32 mouse cellular contexts compared by ENCODE assay signal in the genomic region with DNA sequence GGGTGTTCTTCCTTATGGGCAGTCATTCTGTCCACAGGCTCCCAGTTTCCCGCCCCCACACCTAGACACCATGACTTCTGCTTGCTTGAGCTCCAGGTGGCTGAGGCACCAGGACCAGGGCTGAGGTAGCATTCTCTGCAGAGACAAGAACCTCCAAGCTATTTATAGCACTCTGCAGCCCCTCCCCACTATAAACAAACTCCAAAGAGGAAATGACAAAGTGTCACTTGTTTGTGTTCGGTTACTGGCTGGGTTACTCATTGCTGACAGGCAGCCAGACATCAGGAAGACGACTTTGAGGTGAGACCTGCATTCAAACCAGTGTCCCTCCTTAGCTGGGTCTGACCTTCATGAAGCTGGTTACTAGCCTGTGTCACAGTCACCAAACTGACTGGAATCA. TPM values are rescaled to one million over a fixed set of nuclear protein-coding genes. Genes with fewer than 3 reads are reported as not detected.
DNase-seq lines count a peak whose midpoint lies in the region; ATAC-seq and TF ChIP-seq lines count a peak whose summit lies in the region.
"Had no signal": no experiment of that assay in that cellular context is flagged by ENCODE, and none has a peak within 500 bp of the region (broad histone marks: within the 10 kb centered on the region; RNA-seq: fewer than 3 reads in every experiment).

No protein-coding gene starts in this region.

- H3K9me3 ChIP-seq in heart, embryonic 10.5 days = no peaks in the 10 kb centered on the region
- H3K9me3 ChIP-seq in kidney, embryonic 16.5 days (ENCODE audit: low read length) = no peaks in the 10 kb centered on the region
- H3K9me3 ChIP-seq: embryonic facial prominence, embryonic 13.5 days; forebrain, embryonic 10.5 days; heart, embryonic 12.5 days; hindbrain, embryonic 15.5 days; limb, embryonic 13.5 days had no signal

- WGBS in heart, embryonic 10.5 days = 31% methylated on average over 3 of the region's 3 CpGs
- 21% methylated on average over 3 of the region's 3 CpGs for WGBS in lung, adult 2 months
- WGBS in kidney, embryonic 16.5 days = 19% methylated on average over 3 of the region's 3 CpGs

- 0 out of 2 replicates have a peak, but pooled peaks cover 5% of the 10 kb centered on the region for H3K36me3 ChIP-seq in heart, embryonic 10.5 days
- peaks cover 12% of the 10 kb centered on the region; the same call in 1 of the 2 replicates for H3K36me3 ChIP-seq in kidney, embryonic 16.5 days (ENCODE audit: insufficient read depth, low read length)

- H3K9ac ChIP-seq in kidney, embryonic 16.5 days (replicated peaks; ENCODE audit: low read length) = no peak overlapping the region
- H3K9ac ChIP-seq: embryonic facial prominence, embryonic 13.5 days; heart, embryonic 12.5 days; hindbrain, embryonic 15.5 days; limb, embryonic 13.5 days had no signal

- H3K4me2 ChIP-seq in kidney, embryonic 16.5 days (replicated peaks; ENCODE audit: low read depth, low read length) = no peak overlapping the region
- H3K4me2 ChIP-seq: embryonic facial prominence, embryonic 13.5 days; heart, embryonic 12.5 days; hindbrain, embryonic 15.5 days; limb, embryonic 13.5 days; liver, embryonic 11.5 days; midbrain, embryonic 11.5 days had no signal

- H3K4me1 ChIP-seq in heart, embryonic 10.5 days = peaks cover 8% of the 10 kb centered on the region
- peaks cover 4% of the 10 kb centered on the region; the same call in 1 of the 2 replicates for H3K4me1 ChIP-seq in lung, adult 2 months (ENCODE audit: control insufficient read depth, insufficient read depth, low read length)
- H3K4me1 ChIP-seq in kidney, embryonic 16.5 days (ENCODE audit: insufficient read depth, low read length) = peaks cover 4% of the 10 kb centered on the region; the same call in 1 of the 2 replicates

- 0 out of 2 replicates have a peak overlapping the region, but pooled peaks have one; percentile 1 for H3K27ac ChIP-seq in heart, embryonic 10.5 days
- H3K27ac ChIP-seq in kidney, embryonic 16.5 days (ENCODE audit: low read length) = no peak overlapping the region
- H3K27ac ChIP-seq: embryonic facial prominence, embryonic 13.5 days; forebrain, embryonic 10.5 days; gastrocnemius, adult 2 months; hindbrain, embryonic 15.5 days; limb, embryonic 13.5 days had no signal

- DNase-seq in heart, embryonic 10.5 days (ENCODE audit: low spot score) = no peak
- no peak for DNase-seq in heart, postnatal 4 days
- DNase-seq in lung, postnatal 14 days = peak; percentile 5
- no peak for DNase-seq in lung, adult 2 months
- peak; percentile 18 for DNase-seq in lung, postnatal 36 days
- DNase-seq in thymus, postnatal 4 days = peak; percentile 51
- no peak for DNase-seq in left cerebral cortex, postnatal 14 days (ENCODE audit: low spot score in 2 of 2)
- DNase-seq: adrenal gland, postnatal 14 days; cerebellum, adult 11-12 months; cerebellum, adult 9-11 months; gastrocnemius, adult 2 months; gastrocnemius, postnatal 36 days; heart, adult 18-20 months; kidney, adult 8-10 months; kidney, postnatal 10 days; right cerebral cortex, postnatal 25 days; spleen, adult 18-20 months had no signal

- peaks cover 15% of the 10 kb centered on the region; the same call in 1 of the 2 replicates for H3K27me3 ChIP-seq in heart, embryonic 10.5 days (ENCODE audit: insufficient read depth, poor library complexity, severe bottlenecking)
- no peaks in the 10 kb centered on the region for H3K27me3 ChIP-seq in kidney, embryonic 16.5 days (ENCODE audit: insufficient read depth, low read length)
- H3K27me3 ChIP-seq: embryonic facial prominence, embryonic 13.5 days; hindbrain, embryonic 15.5 days; limb, embryonic 13.5 days; Patski had no signal

- H3K4me3 ChIP-seq in heart, embryonic 10.5 days = no peak overlapping the region
- H3K4me3 ChIP-seq in lung, adult 2 months (replicated peaks; ENCODE audit: extremely low read depth, low read depth, low read length) = no peak overlapping the region
- H3K4me3 ChIP-seq in kidney, embryonic 16.5 days (ENCODE audit: low read length) = no peak overlapping the region
- H3K4me3 ChIP-seq: embryonic facial prominence, embryonic 13.5 days; forebrain, embryonic 10.5 days; gastrocnemius, adult 2 months; heart, embryonic 12.5 days; hindbrain, embryonic 15.5 days; limb, embryonic 13.5 days had no signal

- intact Hi-C loops in left cerebral cortex, postnatal 14 days (cut with DNase I) = no loop called here

- no peak for TF ChIP-seq POLR2A in lung, adult 2 months (IDR thresholded peaks at IDR 0.05; ENCODE audit: borderline replicate concordance, extremely low read depth, low read depth, low read length)

- ATAC-seq in kidney, embryonic 16.5 days (ENCODE audit: low FRiP score, low TSS enrichment) = no peak
- ATAC-seq: forebrain, embryonic 16.5 days; inflammation-experienced regulatory T-cells, adult 6 months; midbrain, embryonic 16.5 days; Patski had no signal

- no peak for TF ChIP-seq CTCF in lung, adult 2 months (IDR thresholded peaks at IDR 0.05; ENCODE audit: insufficient read depth, low read length)

RNA-seq across cellular contexts. Expression of a gene that starts 23.5 kb away (rescaled TPM):
- 0.13 and 0.18 TPM in 2 replicates for polyA plus RNA-seq in heart, embryonic 10.5 days (2016; fragmentation: Nextera tagmentation; extraction: Ambion mirVana)
- total RNA-seq in heart, postnatal 4 days (2021) = under 1 TPM in 1 of 2 experiments, not detected in 1; 0.19 TPM
- polyA plus RNA-seq in lung, adult 2 months (2012; rRNA removed) = 0.05 TPM in 1 of 2 replicates, not detected in the other
- total RNA-seq in left cerebral cortex, postnatal 14 days (2021) = 100 to 1,000 TPM; 292 to 302 TPM
- 0.11 and 0.13 TPM in 2 replicates for polyA plus RNA-seq in kidney, embryonic 16.5 days (2015; fragmentation: Nextera tagmentation; extraction: Ambion mirVana)
- total RNA-seq: heart, adult 18-20 months; megakaryocyte, adult 5-6 weeks; MEL; neutrophil, adult 5-6 weeks had no signal
- polyA plus RNA-seq: inflammation-experienced regulatory T-cells, adult 6 months; Patski had no signal

RNA-seq across cellular contexts. Expression of a gene that starts 42.1 kb away (rescaled TPM):
- 1.8 and 2.0 TPM in 2 replicates for polyA plus RNA-seq in heart, embryonic 10.5 days (2016; fragmentation: Nextera tagmentation; extraction: Ambion mirVana)
- 1 to 10 TPM; 5.1 to 5.5 TPM for total RNA-seq in heart, postnatal 4 days (2021)
- polyA plus RNA-seq in lung, adult 2 months (2012; rRNA removed) = 4.7 and 6.5 TPM in 2 replicates
- 10 to 100 TPM; 18.4 to 22.6 TPM for total RNA-seq in left cerebral cortex, postnatal 14 days (2021)
- polyA plus RNA-seq in kidney, embryonic 16.5 days (2015; fragmentation: Nextera tagmentation; extraction: Ambion mirVana) = 6.3 and 7.1 TPM in 2 replicates
- total RNA-seq: MEL; neutrophil, adult 5-6 weeks had no signal
- polyA plus RNA-seq: inflammation-experienced regulatory T-cells, adult 6 months had no signal

Comparison
In these comparisons a context has a peak if more than half of its experiments do, and no peak if none do; other contexts are left out.
1. DNase-seq: peak in lung, postnatal 14 days (single experiment), lung, postnatal 36 days (single experiment) and thymus, postnatal 4 days (single experiment); none in heart, embryonic 10.5 days (single experiment), heart, postnatal 4 days (single experiment), lung, adult 2 months (single experiment) and left cerebral cortex, postnatal 14 days (0 of 2).